Mouse (Mus musculus) neural tube, embryonic 13.5 days (tissue): ENCODE data around the gene Calhm4. TPM values are rescaled to one million over a fixed set of nuclear protein-coding genes. Genes with fewer than 3 reads are reported as not detected.

Source experiments
- ATAC-seq: fragments of 200-750 bp; cut with Nextera tagmentation; 2 replicates; pipeline ENCODE4 v1.8.0; 2017; ENCODE audit warnings: low read depth, mild to moderate bottlenecking, moderate TSS enrichment, moderate library complexity
- H3K27ac ChIP-seq: fragments of 300-500 bp; sonication (generic); replicated peaks from 2 replicates; pipeline ENCODE4 v1.5.1; 2015; ENCODE audit warnings: moderate library complexity, mild to moderate bottlenecking, inconsistent platforms
- H3K27me3 ChIP-seq: fragments of 300-500 bp; sonication (generic); 2 replicates; pipeline ENCODE4 v1.6.1; 2015; ENCODE audit warnings: mild to moderate bottlenecking, inconsistent platforms
- H3K36me3 ChIP-seq: fragments of 300-500 bp; sonication (generic); 2 replicates; pipeline ENCODE4 v1.6.1; 2015; ENCODE audit warnings: mild to moderate bottlenecking, inconsistent platforms
- H3K4me1 ChIP-seq: fragments of 300-500 bp; sonication (generic); replicated peaks from 2 replicates; pipeline ENCODE4 v1.6.1; 2015; ENCODE audit warnings: inconsistent platforms
- H3K4me2 ChIP-seq: fragments of 300-500 bp; sonication (generic); 2 replicates; pipeline ENCODE4 v1.6.1; 2015; ENCODE audit warnings: inconsistent platforms, mild to moderate bottlenecking, moderate library complexity
- H3K4me3 ChIP-seq: fragments of 300-500 bp; sonication (generic); 2 replicates; pipeline ENCODE4 v1.5.1; 2015; ENCODE audit warnings: mild to moderate bottlenecking, inconsistent platforms
- H3K9ac ChIP-seq: fragments of 300-500 bp; sonication (generic); 2 replicates; pipeline ENCODE4 v1.6.1; 2015; ENCODE audit warnings: moderate library complexity, mild to moderate bottlenecking, inconsistent platforms
- H3K9me3 ChIP-seq: fragments of 300-500 bp; sonication (generic); 2 replicates; pipeline ENCODE4 v1.6.1; 2016; ENCODE audit warnings: inconsistent platforms
- WGBS: fragments of 180-500 bp; shearing (Covaris S2); methylation state at CpG from one replicate; pipeline ENCODE4 v1.1.7; 2015; 5-methylcytosine and 5-hydroxymethylcytosine counted together
- polyA plus RNA-seq: library from polyadenylated mRNA; unstranded; fragments of >200 nt; fragmentation: Nextera tagmentation; extraction: Ambion mirVana; gene quantifications from 2 replicates; pipeline ENCODE4 v1.2.1, GENCODE M21; 2015

Calhm4 gene
- polyA plus RNA-seq: not detected in 2 replicates

DNA sequence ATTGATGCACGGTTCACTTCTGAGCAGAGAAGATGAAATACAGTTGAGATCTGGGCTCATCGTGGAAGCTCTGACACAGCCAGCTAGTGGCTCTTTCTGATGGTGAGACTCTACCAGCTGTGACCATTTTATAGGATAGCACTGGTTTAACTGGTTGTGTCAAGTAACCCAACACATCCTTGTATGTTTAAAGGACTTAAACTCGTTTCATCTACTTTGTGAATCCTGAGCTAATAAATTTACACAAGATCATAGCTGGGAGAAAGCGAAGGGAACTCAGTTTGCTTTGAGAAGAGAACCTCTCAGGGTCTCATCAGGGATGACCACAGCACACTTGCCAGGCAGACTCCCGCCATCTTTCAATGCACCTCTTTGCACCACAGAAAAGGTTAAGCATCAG is at the start of gene Calhm4:
Gene Calhm4 (minus strand): TSS at position 101 of the 400 bp plus-strand sequence.
- no peak within 1 kb of the TSS for H3K9ac ChIP-seq
- no peaks in the 10 kb centered on the region for H3K36me3 ChIP-seq
- no peak within 1 kb of the TSS for H3K27ac ChIP-seq
- H3K27me3 ChIP-seq: no peaks in the 10 kb centered on the region
- no peak for ATAC-seq
- WGBS: 88% methylated on average over 5 of the region's 5 CpGs
- H3K4me1 ChIP-seq: no peaks in the 10 kb centered on the region
- H3K9me3 ChIP-seq: no peaks in the 10 kb centered on the region
- H3K4me2 ChIP-seq: no peak within 1 kb of the TSS
- no peak within 1 kb of the TSS for H3K4me3 ChIP-seq

DNA sequence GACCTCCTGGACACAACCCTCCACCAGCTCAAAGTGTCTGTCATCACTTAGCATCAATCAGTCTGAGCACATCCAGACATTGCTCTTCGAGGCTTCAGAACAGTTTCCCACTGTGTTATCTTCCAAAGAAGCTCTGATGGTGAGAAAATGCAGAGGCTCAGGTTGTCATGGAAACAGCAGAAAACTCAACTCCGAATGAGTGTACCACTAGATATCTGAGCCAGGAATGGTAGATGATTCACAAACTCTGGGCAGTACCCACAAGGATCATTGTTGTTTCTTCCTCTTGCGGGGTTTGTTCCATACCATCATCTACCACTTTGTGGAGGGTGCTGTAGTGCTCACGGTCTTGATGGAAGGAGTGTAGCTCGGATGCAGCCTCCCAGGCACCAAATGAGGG is 47.8 kb upstream of the Calhm4 start:
- Histone ChIP-seq H3K9me3 (no peaks in the 10 kb centered on the region), H3K27ac (no peak overlapping the region), H3K36me3 (no peaks in the 10 kb centered on the region), H3K4me1 (0 out of 2 replicates have a peak, but pooled peaks cover 6% of the 10 kb centered on the region), H3K27me3 (no peaks in the 10 kb centered on the region), H3K4me3 (no peak overlapping the region), H3K4me2 (no peak overlapping the region), H3K9ac (no peak overlapping the region)
- no peak for ATAC-seq
- WGBS: 80% methylated on average over 5 of the region's 5 CpGs

DNA sequence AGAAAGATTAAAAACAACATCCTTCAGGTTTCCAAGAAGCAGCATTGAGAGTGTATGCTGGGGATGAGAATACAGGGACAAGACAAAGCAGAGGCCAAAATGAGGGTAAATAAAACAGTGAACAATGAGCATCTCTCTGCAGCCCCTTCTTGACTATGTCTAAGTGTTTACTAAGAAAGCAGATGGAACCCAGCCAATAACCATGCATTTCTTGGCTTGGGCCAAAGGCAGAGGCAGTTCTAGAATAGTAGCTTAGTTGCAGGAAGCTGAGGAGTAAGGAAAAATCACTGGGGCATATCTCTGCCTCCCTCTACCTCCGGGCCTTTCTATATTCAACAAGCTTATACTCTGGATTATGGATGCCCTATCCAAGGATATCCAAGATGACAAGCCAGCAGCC is 46.4 kb upstream of the Calhm4 start:
- no peaks in the 10 kb centered on the region for H3K27me3 ChIP-seq
- WGBS: 89% methylated on average over 1 of the region's 1 CpGs
- no peaks in the 10 kb centered on the region for H3K4me1 ChIP-seq
- H3K9me3 ChIP-seq: no peaks in the 10 kb centered on the region
- H3K4me3 ChIP-seq: no peak overlapping the region
- no peaks in the 10 kb centered on the region for H3K36me3 ChIP-seq
- no peak overlapping the region for H3K9ac ChIP-seq
- ATAC-seq: no peak
- no peak overlapping the region for H3K27ac ChIP-seq
- H3K4me2 ChIP-seq: no peak overlapping the region

GRCm38 (mm10) chr10:34089517-34089916 is 45.4 kb upstream of the Calhm4 start:
- no peak overlapping the region for H3K4me3 ChIP-seq
- no peak for ATAC-seq
- 62% methylated on average over 3 of the region's 3 CpGs for WGBS

GRCm38 (mm10) chr10:34088515-34088914 is 44.4 kb upstream of the Calhm4 start:
- Histone ChIP-seq H3K9me3 (no peaks in the 10 kb centered on the region), H3K27ac (no peak overlapping the region), H3K4me1 (no peaks in the 10 kb centered on the region), H3K9ac (no peak overlapping the region), H3K36me3 (no peaks in the 10 kb centered on the region), H3K4me2 (no peak overlapping the region), H3K27me3 (no peaks in the 10 kb centered on the region), H3K4me3 (no peak overlapping the region)
- 85% methylated on average over 2 of the region's 2 CpGs for WGBS
- no peak for ATAC-seq

More at GRCm38 (mm10) chr10:34089517-34089916, 45.4 kb upstream of the Calhm4 start:
- H3K27me3 ChIP-seq: no peaks in the 10 kb centered on the region
- H3K4me2 ChIP-seq: no peak overlapping the region
- H3K4me1 ChIP-seq: no peaks in the 10 kb centered on the region
- no peak overlapping the region for H3K9ac ChIP-seq
- no peak overlapping the region for H3K27ac ChIP-seq
- no peaks in the 10 kb centered on the region for H3K36me3 ChIP-seq
- no peaks in the 10 kb centered on the region for H3K9me3 ChIP-seq

DNA sequence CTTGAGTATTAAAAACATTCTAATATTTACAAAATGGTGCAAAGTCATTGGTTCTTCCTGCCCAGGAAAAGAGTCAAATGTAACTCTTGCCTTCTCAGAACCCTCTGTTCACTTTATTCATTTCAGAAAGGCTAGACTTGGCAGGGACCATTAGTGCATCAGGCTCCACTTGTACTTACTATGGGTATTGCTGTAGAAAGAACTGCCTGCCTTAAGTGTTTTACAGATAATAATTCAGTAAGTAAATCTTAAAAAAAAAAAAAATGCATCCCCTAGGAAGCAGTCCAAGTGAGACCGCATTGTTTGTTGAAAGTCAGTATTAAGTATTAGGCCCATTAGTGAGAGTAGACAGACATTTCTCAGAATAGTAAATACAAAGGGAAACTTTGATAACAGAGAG is 42.4 kb upstream of the Calhm4 start:
- no peak for ATAC-seq
- no peak overlapping the region for H3K4me2 ChIP-seq
- H3K9ac ChIP-seq: no peak overlapping the region
- no peak overlapping the region for H3K27ac ChIP-seq
- H3K4me3 ChIP-seq: no peak overlapping the region
- no peaks in the 10 kb centered on the region for H3K27me3 ChIP-seq
- 90% methylated on average over 1 of the region's 1 CpGs for WGBS
- no peaks in the 10 kb centered on the region for H3K4me1 ChIP-seq
- H3K9me3 ChIP-seq: no peaks in the 10 kb centered on the region
- H3K36me3 ChIP-seq: no peaks in the 10 kb centered on the region

- ATAC-seq: no peak
- no peak overlapping the region for H3K4me2 ChIP-seq
- no peak overlapping the region for H3K9ac ChIP-seq
- H3K27ac ChIP-seq: no peak overlapping the region
- H3K4me3 ChIP-seq: no peak overlapping the region
- H3K36me3 ChIP-seq: no peaks in the 10 kb centered on the region
- H3K27me3 ChIP-seq: no peaks in the 10 kb centered on the region
- no peaks in the 10 kb centered on the region for H3K9me3 ChIP-seq
- 87% methylated on average over 5 of the region's 5 CpGs for WGBS
- no peaks in the 10 kb centered on the region for H3K4me1 ChIP-seq
These were observed 30.6 kb upstream of the Calhm4 start for GRCm38 (mm10) chr10:34074522-34075200.

DNA sequence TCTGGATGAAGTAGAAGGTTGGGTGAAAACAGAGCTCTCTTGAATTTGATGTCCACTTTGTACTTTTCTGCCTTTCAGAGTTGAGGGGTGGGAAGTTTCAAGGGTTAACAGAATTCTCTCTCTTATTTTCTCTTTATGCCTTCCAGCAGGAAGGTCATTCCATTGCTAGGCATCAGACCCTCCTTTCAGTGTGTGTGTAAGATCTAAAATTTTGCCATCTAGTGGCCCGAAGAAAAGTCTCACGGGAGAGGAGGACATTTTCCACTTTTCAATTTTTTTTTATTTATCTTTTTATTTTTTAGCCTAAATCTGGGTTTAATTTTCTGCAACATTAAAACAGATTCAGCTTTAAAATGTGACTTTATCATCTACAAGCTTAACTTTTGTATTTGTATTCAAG is 27.5 kb upstream of the Calhm4 start:
- H3K4me2 ChIP-seq: no peak overlapping the region
- H3K27ac ChIP-seq: no peak overlapping the region
- no peaks in the 10 kb centered on the region for H3K27me3 ChIP-seq
- H3K9ac ChIP-seq: no peak overlapping the region
- H3K9me3 ChIP-seq: no peaks in the 10 kb centered on the region
- H3K4me1 ChIP-seq: no peaks in the 10 kb centered on the region
- no peak for ATAC-seq
- 60% methylated on average over 2 of the region's 2 CpGs for WGBS
- H3K36me3 ChIP-seq: no peaks in the 10 kb centered on the region
- no peak overlapping the region for H3K4me3 ChIP-seq

DNA sequence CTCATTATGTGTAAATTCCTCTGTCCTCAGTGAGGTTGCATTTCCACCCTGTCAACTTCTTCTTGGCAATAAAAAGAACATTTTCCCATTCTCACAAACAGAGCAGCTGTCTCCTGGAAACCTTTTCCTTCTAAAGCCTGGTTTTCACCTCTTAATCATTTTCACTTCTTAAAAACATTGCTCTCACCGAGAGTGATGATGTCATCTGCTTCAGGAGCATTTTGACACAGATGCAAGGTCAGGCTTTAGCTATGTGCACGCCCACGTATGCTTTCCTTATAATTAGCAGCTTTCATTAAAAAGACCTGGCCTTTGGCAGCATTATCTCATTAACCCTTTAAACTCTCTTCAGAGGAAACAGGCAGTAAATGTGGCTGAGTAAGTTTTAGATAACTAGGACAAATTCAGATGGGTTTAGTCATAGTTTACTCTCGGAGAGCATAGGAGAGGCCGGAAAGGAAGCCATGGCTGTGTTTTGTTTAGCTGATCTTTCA is 26.9 kb upstream of the Calhm4 start:
- no peak overlapping the region for H3K4me3 ChIP-seq
- H3K36me3 ChIP-seq: no peaks in the 10 kb centered on the region
- H3K9me3 ChIP-seq: no peaks in the 10 kb centered on the region
- H3K27ac ChIP-seq: no peak overlapping the region
- H3K9ac ChIP-seq: no peak overlapping the region
- no peaks in the 10 kb centered on the region for H3K4me1 ChIP-seq
- no peaks in the 10 kb centered on the region for H3K27me3 ChIP-seq
- 65% methylated on average over 5 of the region's 5 CpGs for WGBS
- H3K4me2 ChIP-seq: no peak overlapping the region
- ATAC-seq: no peak

GRCm38 (mm10) chr10:34069606-34070005 is 25.5 kb upstream of the Calhm4 start:
- no peaks in the 10 kb centered on the region for H3K27me3 ChIP-seq
- H3K36me3 ChIP-seq: no peaks in the 10 kb centered on the region
- H3K4me1 ChIP-seq: no peaks in the 10 kb centered on the region
- no peak overlapping the region for H3K27ac ChIP-seq
- H3K9ac ChIP-seq: no peak overlapping the region
- H3K9me3 ChIP-seq: no peaks in the 10 kb centered on the region
- no peak overlapping the region for H3K4me3 ChIP-seq
- ATAC-seq: no peak
- no peak overlapping the region for H3K4me2 ChIP-seq
- WGBS: 73% methylated on average over 1 of the region's 1 CpGs

DNA sequence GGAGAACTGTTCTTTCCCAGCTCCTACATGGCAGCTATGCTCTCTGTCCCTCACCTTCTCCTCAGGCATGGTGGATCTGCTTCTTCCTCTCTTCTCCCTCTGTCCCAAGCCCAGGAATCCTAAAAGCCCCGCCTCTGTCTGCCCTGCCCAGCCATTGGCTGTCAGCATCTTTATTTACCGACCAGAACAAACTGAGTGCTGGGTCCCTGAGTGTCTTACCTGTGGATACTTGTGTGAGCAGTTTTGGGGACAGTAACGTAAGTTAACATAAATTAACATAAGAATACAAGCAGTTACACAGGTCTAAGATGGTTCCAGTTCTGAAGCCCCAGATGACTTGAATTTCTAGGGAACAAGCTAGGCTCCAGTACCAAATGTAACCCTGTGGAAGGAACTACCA is 22.5 kb upstream of the Calhm4 start:
- Histone ChIP-seq H3K4me1 (no peaks in the 10 kb centered on the region), H3K27ac (no peak overlapping the region), H3K4me2 (no peak overlapping the region), H3K36me3 (no peaks in the 10 kb centered on the region), H3K4me3 (no peak overlapping the region), H3K9ac (no peak overlapping the region), H3K9me3 (no peaks in the 10 kb centered on the region), H3K27me3 (no peaks in the 10 kb centered on the region)
- 55% methylated on average over 3 of the region's 3 CpGs for WGBS
- no peak for ATAC-seq

- ATAC-seq: no peak
These were observed 9.9 kb upstream of the Calhm4 start for GRCm38 (mm10) chr10:34053987-34054386.

GRCm38 (mm10) chr10:34037401-34037800 is 6.7 kb downstream of the Calhm4 start, which contains the start of gene Trappc3l:
TSS of gene Trappc3l (plus strand) at chr10:34037597.
- WGBS: 61% methylated on average over 3 of the region's 3 CpGs
- no peak within 1 kb of the TSS for H3K9ac ChIP-seq

More at GRCm38 (mm10) chr10:34053987-34054386, 9.9 kb upstream of the Calhm4 start:
- H3K27me3 ChIP-seq: no peaks in the 10 kb centered on the region
- no peak overlapping the region for H3K27ac ChIP-seq
- WGBS: 88% methylated on average over 2 of the region's 2 CpGs
- H3K36me3 ChIP-seq: no peaks in the 10 kb centered on the region
- H3K9me3 ChIP-seq: no peaks in the 10 kb centered on the region
- no peak overlapping the region for H3K4me2 ChIP-seq
- H3K9ac ChIP-seq: no peak overlapping the region
- H3K4me3 ChIP-seq: no peak overlapping the region
- H3K4me1 ChIP-seq: no peaks in the 10 kb centered on the region

More at GRCm38 (mm10) chr10:34037401-34037800, 6.7 kb downstream of the Calhm4 start, which contains the start of gene Trappc3l:
- ATAC-seq: no peak
- H3K27ac ChIP-seq: no peak within 1 kb of the TSS
- no peaks in the 10 kb centered on the region for H3K36me3 ChIP-seq
- H3K4me2 ChIP-seq: no peak within 1 kb of the TSS
- H3K27me3 ChIP-seq: no peaks in the 10 kb centered on the region
- 0 out of 2 replicates have a peak, but pooled peaks cover 6% of the 10 kb centered on the region for H3K4me1 ChIP-seq
- H3K4me3 ChIP-seq: no peak within 1 kb of the TSS
- H3K9me3 ChIP-seq: no peaks in the 10 kb centered on the region
